In the genomic region with DNA sequence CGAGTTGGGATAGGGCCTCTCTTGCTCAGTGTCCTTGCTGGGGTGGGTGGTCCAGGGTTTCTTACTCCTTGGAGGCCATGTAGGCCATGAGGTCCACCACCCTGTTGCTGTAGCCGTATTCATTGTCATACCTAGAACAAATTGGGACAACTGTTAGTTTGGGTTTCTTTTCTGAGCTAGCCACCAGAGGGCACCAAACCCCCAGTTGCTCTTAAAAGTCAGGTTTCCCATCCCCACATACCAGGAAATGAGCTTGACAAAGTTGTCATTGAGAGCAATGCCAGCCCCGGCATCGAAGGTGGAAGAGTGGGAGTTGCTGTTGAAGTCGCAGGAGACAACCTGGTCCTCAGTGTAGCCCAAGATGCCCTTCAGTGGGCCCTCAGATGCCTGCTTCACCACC, we compare ENCODE assay signal across 8 mouse cellular contexts. TPM values are rescaled to one million over a fixed set of nuclear protein-coding genes. Genes with fewer than 3 reads are reported as not detected.
DNase-seq lines count a peak whose midpoint lies in the region; TF ChIP-seq lines count a peak whose summit lies in the region.
"Not testable (repeated sequence)": the region's sequence is repeated elsewhere in the genome, so short reads cannot be mapped to it uniquely, and the experiment has no call there.

No protein-coding gene starts in this region.

- not testable (repeated sequence) for H3K4me1 ChIP-seq in spleen, adult 2 months (ENCODE audit: control insufficient read depth, insufficient read depth, insufficient read length)

- peak; percentile 92 for DNase-seq in 3T3-L1 (ENCODE audit: low read depth, low spot score)
- peak; percentile 64 to 66 for DNase-seq in adrenal gland, adult 18-20 months (ENCODE audit: low spot score in 2 of 2)
- DNase-seq in cerebellum, postnatal 14 days: peak; percentile 78 to 85
- peak; percentile 71 for DNase-seq in gastrocnemius, postnatal 10 days
- DNase-seq in induced T-regulatory cell, adult 2 months (ENCODE audit: low read depth): peak; percentile 93
- peak; percentile 52 to 70 for DNase-seq in left cerebral cortex, postnatal 36 days (ENCODE audit: low spot score in 2 of 2)
- peak; percentile 79 for DNase-seq in mesoderm, embryonic 11.5 days (ENCODE audit: low read depth, low spot score)
- DNase-seq in spleen, adult 2 months (ENCODE audit: low read depth in 1 of 2, low spot score in 2 of 2): peak; percentile 61 to 69

- not testable (repeated sequence) for TF ChIP-seq POLR2A in spleen, adult 2 months (IDR thresholded peaks at IDR 0.05; ENCODE audit: low read depth, low read length)

- not testable (repeated sequence) for H3K27ac ChIP-seq in spleen, adult 2 months (ENCODE audit: insufficient read depth, low read length)

- intact Hi-C loops in left cerebral cortex, postnatal 36 days (cut with DNase I): not testable (repeated sequence)

- WGBS in spleen, adult 2 months: 19% methylated on average over 4 of the region's 5 CpGs

- H3K4me3 ChIP-seq in spleen, adult 2 months (ENCODE audit: extremely low read depth, insufficient read depth, insufficient read length): not testable (repeated sequence)

- peak; percentile 33; the same call in 1 of the 2 replicates for TF ChIP-seq CTCF in spleen, adult 2 months (IDR thresholded peaks at IDR 0.05; ENCODE audit: extremely low read depth, insufficient read depth, insufficient read length, insufficient replicate concordance)

- peaks cover 31% of the 10 kb centered on the region for H3K36me3 ChIP-seq in spleen, adult 2 months (ENCODE audit: control insufficient read depth, insufficient read depth, low read length)

- not testable (repeated sequence) for H3K27me3 ChIP-seq in spleen, adult 2 months (ENCODE audit: control insufficient read depth, insufficient read depth, low read length)

RNA-seq across cellular contexts. Expression of a gene that starts 4.3 kb away (rescaled TPM):
- 1,000 to 10,000 TPM; 2,223 to 4,104 TPM for total RNA-seq in adrenal gland, adult 18-20 months (2021)
- total RNA-seq in gastrocnemius, postnatal 10 days (2021): 1,000 to 10,000 TPM; 7,536 to 8,309 TPM
- total RNA-seq in left cerebral cortex, postnatal 36 days (2021): 1,000 to 10,000 TPM; 2,336 to 2,609 TPM
- polyA plus RNA-seq in spleen, adult 2 months (2012; rRNA removed): 1,160 and 1,333 TPM in 2 replicates

RNA-seq across cellular contexts. Expression of a gene that starts 16.9 kb away (rescaled TPM):
- 10 to 100 TPM; 19.4 to 20.4 TPM for total RNA-seq in adrenal gland, adult 18-20 months (2021)
- 10 to 100 TPM; 50.8 to 60.1 TPM for total RNA-seq in gastrocnemius, postnatal 10 days (2021)
- total RNA-seq in left cerebral cortex, postnatal 36 days (2021): 10 to 100 TPM; 63.0 to 67.2 TPM
- polyA plus RNA-seq in spleen, adult 2 months (2012; rRNA removed): 58.0 and 66.8 TPM in 2 replicates

RNA-seq across cellular contexts. Expression of a gene that starts 29.5 kb away (rescaled TPM):
- 10 to 100 TPM; 15.3 to 17.1 TPM for total RNA-seq in adrenal gland, adult 18-20 months (2021)
- total RNA-seq in gastrocnemius, postnatal 10 days (2021): 10 to 100 TPM; 28.3 to 41.5 TPM
- 10 to 100 TPM; 24.2 to 30.2 TPM for total RNA-seq in left cerebral cortex, postnatal 36 days (2021)
- polyA plus RNA-seq in spleen, adult 2 months (2012; rRNA removed): 84.6 and 110 TPM in 2 replicates

RNA-seq across cellular contexts. Expression of a gene that starts 29.6 kb away (rescaled TPM):
- 100 to 1,000 TPM; 161 to 206 TPM for total RNA-seq in adrenal gland, adult 18-20 months (2021)
- total RNA-seq in gastrocnemius, postnatal 10 days (2021): 100 to 1,000 TPM; 212 to 236 TPM
- total RNA-seq in left cerebral cortex, postnatal 36 days (2021): 10 to 100 TPM; 63.3 to 66.1 TPM
- polyA plus RNA-seq in spleen, adult 2 months (2012; rRNA removed): 21.2 and 29.4 TPM in 2 replicates

RNA-seq across cellular contexts. Expression of a gene that starts 30.3 kb away (rescaled TPM):
- 10 to 100 TPM; 51.6 to 61.3 TPM for total RNA-seq in adrenal gland, adult 18-20 months (2021)
- 10 to 100 TPM; 16.0 to 21.1 TPM for total RNA-seq in gastrocnemius, postnatal 10 days (2021)
- 10 to 100 TPM; 26.4 to 26.6 TPM for total RNA-seq in left cerebral cortex, postnatal 36 days (2021)
- 14.0 and 16.2 TPM in 2 replicates for polyA plus RNA-seq in spleen, adult 2 months (2012; rRNA removed)
